Mouse (Mus musculus) urinary bladder, postnatal 36 days (tissue): Measurements from ENCODE around the gene Glis1.
A peak's percentile ranks its signal among the peaks of the same experiment; 100 is the strongest.
"Not testable (repeated sequence)": the region's sequence is repeated elsewhere in the genome, so short reads cannot be mapped to it uniquely, and the experiment has no call there.

ENCODE experiments used
- DNase-seq, 2 experiments: peaks; one replicate each; pipeline ENCODE4 v3.0.0; 2022; ENCODE audit warnings: low spot score in 2 of 2, mixed read lengths in 1 of 2

Glis1 gene

DNA sequence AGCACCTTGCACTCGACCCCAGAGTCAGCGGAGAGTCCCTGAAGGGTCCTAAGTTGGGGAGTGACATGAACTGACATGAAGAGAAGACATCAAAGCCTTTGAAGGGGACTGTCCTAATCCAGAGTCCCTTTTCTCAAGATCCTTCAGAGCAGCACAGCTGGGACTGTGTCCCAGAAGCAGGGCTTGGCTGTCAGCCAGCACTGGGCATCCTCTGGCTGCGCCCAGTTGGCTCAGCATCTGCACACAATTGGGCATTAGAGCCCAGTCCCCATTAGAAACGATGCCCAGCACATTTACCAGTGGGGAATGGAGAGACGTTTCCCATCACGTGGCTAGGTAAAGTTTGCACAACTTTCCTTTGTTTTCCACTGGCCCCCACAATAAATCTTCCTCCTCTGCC is 142.4 kb downstream of the Glis1 start:
- DNase-seq = no peak

DNA sequence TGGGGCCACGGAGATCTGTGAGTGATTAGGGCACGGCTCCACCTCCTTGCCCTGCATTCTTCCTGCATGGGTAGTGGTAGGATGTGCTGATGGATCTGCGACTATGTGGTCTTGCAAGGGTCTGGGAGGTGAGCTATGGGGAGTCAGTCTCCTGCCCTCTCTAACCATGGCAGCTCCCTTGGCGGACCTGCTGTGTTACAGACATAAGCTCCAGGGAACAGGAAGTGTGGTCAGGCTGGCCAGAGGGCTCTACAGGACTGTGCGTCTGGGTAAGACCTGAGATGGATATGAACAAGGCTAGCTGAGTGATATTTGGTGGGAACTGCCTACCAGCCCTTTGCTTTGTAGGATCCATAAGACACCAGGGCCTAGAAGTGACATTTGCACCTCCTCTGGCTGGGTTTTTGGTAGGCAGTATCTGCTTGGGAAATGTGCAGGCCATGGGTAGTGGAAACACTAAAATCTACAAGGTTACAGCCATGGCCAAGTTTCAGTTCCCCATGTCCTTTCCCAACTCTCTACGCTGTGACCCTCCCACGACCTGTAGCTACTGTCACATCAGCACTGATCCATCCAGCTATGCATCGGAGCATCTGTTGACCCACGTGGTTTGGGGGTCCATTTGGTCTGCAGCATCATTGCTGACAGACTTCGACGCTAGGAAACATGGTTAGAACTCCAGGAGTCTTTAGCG is 142.9 kb downstream of the Glis1 start:
- DNase-seq = no peak

DNA sequence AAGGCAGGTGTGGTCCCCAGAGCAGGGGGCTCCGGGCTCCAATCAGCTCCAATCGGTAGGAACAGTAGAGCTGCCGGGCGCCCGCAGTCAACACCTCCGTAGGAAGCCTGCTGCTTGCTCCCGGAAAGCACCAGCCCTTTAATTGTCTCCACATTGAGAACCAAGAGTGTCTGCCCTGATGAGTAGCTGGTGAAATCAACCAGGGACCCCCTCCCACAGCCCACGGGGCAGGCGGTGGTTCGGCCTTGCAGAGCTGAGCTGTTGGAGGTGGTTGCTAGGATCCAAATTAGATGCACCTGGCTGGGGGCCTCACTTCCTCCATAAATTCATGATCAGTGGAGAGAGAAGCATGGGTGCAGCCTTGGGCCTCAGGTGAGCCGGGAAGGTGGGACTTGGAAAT is 146.5 kb downstream of the Glis1 start:
- DNase-seq = no peak

DNA sequence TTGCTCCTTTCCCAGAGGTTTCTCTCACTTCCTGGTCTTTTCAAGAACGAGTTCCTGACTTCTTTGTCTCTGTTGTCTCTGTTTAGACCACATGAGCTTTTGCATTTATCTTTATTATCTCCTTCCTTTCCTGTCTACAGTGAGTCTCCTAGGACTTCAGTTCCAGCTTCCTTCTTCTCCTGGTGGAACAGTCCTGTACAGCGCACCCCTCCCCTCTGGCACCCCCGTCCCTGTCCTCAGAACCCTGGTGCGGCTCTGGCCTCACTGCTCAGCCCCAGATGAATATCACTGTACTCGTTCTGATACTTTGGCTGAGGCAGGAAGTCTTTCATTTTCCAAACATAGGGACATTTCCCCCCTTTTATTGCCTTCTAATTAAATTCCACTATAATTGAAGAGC is 152.0 kb downstream of the Glis1 start:
- no peak for DNase-seq

DNA sequence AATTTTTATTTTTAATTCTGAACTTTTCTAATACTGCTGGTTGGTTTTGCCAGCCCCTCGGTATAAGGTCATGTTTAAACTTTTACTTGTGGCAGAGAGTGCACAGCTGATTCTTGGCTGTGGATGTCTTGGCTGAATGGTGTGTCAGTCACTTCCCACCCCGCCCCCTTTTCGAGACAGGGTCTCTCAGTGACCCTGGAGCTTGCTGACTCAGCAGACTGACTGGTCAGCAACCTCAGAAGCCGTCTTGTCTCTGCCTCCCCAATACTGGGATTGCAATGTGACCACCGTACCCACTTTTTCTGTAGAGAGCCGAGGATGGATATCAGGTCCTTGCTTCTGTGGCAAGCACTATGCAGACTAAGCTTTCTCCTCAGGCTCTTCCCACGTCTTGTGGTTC is 154.2 kb downstream of the Glis1 start:
- no peak for DNase-seq

DNA sequence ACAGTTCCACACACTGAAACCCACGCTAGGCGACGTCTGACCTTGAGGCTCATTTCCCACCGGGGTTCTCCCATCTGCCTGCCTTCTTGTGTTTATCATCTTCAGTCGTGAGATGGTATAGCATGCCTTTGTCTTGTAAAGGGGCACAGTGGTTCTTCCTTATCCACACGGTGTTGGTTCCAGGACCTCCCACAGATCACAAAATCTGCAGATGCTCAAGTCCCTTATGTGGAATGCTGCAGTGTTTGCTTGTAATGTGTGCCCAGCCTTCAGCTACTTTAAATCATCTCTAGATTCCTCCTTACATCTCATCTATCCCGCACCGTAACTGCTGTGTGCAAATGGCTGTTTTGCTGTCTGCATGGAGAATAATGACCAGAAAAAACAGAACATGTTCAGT is 154.7 kb downstream of the Glis1 start:
- no peak for DNase-seq

DNA sequence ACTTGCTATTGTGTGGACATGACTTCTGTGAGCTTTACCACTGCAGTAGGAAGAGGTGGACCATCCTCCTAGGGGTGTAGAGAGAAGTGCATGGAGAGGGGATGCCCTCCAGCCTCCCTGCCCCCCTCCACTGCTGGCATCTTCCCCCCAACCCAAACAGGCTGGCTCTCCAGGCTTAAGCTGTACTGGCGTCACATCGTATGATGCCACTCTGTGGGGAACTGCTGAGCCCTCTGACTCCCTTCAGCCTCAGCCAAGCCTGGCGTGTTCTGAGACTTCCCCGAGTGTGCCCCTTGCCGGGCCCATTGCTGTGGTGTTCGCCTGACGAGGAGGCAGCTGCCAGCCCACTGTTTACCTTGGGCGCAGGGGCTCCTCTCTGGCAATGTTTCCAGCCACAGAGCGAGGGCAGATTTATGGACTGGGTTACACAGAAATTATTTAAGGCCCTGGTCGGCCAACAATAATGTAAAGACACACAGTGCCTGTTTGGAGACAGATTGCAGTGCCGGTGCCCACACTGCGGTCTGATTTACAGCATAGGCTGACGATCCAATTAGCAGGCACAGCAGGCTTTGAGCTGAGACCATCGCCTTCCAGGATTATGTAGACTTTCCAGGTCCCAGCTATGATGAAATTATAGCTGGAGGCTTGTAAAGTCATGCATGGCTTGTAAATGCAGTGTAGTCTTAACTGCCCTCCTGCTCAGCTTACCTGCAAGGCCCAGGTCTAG is 156.6 kb downstream of the Glis1 start:
- DNase-seq = no peak

DNA sequence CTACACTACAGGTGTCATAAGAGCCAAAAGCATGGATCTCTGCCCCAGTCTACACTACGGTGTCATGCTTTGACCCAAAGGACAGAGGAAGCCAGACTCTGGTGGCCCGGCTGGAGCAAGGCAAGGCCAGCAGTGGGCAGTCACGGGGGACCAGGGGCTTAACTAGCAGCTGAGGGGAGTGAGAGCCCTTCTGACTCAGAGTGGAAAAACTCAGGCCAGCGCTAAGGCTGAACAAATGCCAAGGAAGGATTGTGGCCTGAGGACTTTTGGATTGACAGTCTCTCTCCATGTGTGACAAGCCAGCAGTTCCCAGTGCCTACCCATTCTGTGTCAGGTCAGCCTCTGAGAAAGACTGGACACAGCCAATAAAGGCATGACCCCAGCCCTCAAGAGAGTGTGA is 159.0 kb downstream of the Glis1 start:
- no peak for DNase-seq

DNA sequence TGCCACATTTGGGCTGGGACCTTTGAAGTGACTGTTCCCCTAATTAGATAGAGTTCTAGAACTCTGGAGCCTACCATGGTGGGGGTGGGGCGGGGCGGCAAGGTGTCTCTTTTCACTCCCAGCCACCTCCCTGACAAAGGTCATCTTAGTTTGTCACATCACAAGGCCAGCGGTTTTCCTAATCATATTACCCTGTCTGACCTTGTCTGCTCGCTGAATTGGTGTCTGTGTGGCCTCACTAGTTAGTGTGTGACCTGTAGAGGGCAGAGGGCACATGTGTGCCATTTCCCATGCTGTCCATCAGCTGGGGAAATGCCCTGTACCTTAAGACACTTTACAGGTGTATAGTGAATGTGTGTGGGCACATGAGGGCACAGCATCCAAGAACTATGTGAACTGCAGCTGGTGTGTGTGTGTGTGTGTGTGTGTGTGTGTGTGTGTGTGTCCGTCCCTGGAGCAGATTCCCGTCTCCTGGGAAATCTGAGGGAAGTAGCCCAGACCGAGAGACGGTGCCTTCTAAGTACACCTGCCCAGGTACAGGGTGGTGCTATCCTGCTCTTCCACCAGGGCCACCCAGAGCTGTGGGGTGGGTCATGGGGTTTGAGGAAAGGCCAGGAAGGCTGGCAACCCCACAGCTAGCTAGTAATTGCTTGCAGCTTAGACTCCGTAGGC is 163.0 kb downstream of the Glis1 start:
- DNase-seq = no peak

DNA sequence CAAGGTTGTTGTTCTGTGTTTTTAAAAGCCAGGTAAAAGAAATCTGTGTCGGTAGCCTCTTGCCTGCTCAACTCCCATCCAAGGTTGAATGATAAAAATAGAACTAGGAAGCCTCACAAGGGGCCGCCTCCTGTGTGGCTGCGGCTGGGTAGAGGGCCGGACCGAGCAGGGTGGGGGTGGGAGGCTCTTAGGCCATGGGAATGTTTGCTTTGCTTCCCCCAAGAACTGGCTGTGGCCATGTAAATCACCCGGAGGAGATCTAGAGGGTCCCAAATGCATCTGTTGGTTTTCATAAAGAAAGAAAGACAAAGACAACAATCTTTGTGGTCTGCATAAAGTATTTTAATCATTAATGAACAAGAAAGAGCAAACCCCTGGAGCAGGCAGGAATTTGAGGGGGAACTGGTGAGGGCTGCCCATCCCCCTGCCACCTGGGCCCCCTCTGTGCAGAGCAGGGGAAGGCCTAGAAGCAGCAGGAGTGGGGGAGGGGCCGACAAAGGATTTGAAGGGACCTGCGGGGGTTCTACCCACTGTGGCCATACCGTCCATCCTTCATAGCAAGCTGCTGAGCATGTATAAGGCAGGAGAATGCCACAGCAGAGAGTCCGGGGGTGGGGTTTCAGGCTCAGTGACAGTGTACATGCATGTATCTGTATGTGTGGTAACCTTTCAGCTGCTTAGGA is 163.6 kb downstream of the Glis1 start:
- no peak for DNase-seq

DNA sequence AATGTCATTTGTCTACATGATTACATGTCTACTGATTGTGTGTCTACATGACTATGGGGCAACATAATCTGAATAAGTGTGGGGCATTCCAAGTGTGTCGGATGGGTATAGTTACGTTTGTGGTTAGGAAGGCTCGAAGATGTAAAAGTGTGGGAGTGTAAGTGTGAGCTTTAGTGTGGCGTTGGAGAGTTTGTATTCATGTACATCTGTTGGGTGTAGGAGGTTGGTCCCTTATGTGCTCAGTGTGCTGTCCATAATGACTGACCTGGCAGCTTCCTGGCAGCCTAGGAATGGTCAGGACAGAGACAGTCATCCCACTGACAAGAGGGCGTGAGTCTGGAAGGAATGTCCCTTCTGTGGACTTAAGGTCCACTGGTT is 164.2 kb downstream of the Glis1 start:
- DNase-seq = not testable (repeated sequence)

DNA sequence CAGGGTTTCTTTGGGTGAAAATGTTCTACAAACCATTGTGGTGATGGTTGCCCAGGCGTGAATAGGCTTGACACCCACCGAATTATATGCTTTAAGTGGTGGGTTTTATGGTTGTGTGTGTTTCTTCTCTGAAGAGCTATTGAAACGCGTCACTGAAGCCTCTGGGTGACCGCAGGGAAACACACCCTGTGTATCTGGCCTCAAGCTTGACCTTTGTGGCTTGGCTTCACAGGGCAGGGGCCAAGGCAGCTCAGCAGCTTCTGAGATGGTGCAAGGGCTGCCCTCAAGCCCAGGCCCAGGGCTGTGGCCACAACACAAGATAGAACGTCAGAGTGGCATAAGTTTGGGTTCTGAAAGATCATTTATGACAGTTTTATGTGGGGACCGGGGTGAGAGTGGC is 167.9 kb downstream of the Glis1 start:
- DNase-seq = no peak

DNA sequence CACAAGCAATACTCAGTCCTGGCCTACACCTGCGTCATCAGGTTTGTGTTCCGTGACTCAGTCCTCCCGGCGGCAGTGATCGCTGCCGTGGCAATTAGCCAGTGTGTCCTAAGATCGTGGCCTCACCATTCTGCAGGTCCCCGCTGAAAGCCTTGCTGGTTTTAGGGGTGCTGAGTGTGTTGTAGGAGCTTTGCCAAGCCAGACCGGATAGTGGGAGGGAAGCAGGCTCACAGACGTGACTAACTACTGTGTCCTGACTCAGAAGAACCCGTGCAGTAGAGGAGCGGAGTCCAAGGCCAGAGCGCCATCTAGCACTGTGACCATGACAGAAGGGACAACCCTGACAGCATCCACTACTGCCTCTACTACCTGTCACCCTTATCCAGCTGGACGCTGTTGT is 168.4 kb downstream of the Glis1 start:
- DNase-seq = peak; percentile 8 to 37

DNA sequence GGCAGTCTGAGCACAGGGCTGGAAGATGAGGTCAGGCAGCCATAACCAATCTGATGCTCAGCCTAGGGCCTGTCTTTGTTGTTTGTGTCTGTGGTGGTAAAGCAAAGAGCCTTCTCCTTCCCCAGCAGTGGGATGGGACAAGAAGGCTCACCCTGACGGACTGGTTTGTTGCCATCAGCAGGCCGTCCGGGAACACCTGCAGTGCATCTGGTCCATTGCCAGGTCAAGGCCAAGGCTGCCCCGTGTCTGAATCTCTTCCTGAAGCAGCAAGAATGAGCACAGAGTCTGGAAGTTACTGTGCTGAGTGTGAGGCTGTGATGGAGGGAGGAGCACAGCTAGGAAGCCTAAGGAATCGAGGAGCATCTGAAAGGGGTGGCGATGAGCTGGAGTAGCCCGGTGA is 168.8 kb downstream of the Glis1 start:
- no peak for DNase-seq

DNA sequence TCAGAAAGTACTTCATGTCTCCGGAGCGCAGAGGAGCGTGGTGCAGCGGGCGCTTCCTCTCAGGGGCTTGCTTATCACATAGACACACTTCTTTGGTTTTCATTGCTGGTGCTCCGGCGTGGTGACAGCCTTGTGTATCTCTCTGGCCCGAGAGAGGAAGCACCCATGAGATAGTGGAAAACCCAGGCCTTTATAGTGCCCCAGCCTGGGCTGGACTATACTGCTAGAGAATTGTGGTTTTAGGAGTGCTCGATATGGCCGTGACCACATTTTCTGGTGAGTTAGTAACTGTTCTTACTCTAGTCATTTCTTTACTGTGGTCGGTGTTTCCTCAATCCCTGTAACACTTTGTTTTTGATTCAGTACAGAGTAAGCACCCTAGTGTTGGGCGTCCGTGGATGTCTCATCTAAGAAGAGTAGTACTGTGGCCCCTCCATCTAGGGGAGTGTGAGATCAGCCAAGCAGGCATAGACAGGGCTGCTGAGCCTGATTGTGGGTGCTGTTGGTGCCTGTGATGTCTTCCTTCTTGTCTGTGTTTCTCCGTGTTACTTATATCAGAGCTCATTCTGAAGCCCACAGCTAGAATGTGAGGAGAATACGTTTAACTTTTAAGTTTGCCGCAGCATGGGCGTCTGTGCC is 171.7 kb downstream of the Glis1 start:
- no peak for DNase-seq

DNA sequence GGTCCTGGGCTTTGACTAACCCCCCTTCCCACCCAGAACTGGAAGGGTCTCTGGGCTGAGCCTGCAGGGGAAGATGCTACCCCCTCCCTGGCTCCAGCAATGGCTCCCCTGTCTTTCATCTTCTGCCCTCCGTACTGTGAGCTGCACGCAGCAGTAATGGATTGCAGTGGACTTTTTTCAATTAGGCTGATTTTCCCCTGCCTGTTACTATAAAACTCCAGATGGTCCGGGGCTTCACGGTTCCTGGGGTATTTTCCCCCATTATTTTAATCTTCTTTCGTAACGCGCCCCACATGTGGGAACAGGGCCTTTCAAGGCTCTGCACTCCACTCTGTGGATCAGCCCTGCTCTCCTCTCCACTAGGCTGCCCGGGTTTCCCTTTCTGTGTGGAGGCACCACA is 175.4 kb downstream of the Glis1 start:
- no peak for DNase-seq

DNA sequence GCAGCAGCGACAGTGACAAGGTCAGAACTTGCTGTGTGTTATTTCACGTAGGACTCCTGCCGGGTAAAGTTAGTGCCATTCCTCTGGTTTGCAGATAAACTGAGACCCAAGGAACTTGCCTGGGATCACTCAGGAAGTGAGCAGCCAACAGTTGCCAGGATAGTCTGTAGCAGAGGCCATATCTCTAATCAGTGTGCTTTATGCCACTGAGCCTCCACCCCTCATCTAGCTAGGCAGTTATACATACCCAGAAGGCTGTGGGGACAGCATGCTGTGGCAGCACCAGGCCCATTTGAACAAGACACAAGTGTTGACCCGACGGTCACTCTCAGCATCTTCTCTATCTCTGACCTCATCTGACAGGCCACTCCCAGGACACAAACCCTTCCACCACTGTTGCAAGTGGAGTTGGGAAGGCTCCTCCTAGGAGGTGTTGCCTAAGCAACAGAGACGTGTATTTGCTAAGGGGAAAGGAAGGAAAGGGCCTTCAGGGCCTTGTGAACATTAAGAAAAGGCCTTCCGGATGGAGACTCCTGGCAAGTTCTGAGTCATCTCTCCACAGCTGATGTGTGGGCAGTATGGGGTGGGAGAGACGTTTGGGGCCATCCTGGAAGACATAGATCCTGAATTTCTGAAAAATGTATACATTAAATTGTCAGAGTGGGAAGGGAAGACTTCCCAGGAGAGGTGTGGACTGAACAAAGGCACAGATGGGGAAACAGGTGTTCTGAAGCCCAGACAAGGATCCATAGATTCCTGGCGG is 177.7 kb downstream of the Glis1 start:
- no peak for DNase-seq

DNA sequence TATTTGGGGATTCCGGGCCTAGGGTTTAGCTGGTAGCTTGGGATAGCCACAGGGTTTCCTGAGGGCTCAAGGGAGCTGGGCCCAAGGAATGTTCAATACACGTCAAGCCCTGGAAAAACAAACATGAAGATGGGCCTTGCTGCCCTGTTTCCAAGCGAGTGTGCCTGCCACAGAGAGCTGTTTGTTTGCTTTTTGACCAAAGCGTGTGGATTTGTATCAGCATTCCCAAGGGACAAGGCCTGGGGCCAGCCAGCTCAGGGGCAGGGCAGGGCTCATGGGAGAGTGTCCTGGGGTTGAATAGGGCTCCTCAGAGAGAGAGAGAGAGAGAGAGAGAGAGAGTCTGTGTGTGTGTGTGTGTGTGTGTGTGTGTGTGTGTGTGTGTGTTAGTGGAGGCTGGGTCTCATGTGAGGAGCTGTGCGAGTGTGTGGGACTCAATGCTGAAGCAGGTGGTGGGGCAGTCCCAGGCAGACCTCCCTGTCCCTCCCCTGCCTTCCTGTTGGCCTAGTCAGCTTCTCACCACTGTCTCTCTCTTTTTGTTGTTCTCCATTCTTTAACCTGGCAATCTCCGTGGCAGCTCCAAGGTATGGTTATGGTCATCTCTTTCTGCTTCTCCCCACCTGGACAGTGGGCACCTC is 183.3 kb downstream of the Glis1 start:
- DNase-seq = no peak

DNA sequence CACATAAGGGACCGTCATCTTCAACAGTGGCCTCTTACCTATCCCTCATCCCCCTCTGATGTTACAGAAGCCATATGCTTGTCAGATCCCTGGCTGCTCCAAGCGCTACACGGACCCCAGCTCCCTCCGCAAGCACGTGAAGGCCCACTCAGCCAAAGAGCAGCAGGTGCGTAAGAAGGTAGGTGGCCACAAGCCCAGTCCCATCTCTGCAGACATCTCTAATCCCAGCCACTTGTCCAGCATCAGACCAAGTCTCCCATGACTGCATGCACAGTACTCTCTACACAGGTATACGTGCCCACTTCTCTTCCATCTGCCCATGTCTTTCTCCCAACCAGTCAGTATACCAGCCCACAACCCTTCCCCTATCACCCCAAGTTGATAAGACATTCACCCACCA is 185.1 kb downstream of the Glis1 start:
- DNase-seq = no peak

DNA sequence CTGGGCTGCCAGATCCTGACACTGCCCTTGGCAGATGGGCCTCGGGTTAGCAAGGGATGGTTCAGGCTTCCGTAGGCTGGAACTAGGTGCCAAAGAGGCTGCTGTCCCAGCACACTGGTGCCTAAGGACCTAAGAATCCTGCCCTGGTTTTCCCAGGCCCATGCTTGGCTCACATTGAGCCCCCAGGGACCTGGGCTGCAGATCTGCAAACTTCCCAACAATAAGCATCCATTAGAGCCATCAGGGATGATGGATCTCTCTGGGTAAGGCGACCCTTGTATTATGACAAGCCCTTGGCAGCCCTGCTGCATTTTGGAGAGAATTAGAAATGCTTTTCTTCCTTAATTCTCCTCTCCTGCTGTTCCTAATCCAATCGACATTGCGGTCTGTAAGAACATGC is 187.0 kb downstream of the Glis1 start:
- no peak for DNase-seq

DNA sequence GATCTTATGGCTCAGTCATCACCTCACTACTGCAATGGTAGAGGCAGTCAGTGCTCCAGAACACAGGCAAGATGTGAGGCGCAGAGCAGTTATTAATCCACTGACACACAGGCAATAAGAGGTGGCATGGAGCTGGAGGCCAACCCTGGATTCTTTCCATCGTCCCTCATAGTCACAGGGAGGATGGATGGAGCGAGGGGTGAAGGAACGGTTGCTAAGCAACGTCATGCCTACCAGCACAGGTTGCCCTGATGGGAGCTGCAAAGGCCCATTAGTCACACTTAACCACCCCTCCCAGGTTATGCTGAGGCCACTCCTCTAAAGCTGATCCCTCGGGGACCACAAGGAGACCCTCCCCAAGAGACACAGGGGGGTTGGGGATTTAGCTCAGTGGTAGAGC is 187.9 kb downstream of the Glis1 start:
- no peak for DNase-seq
